Mouse (Mus musculus) MEL (cell line): ENCODE results near the gene Usf2. TPM values are rescaled to one million over a fixed set of nuclear protein-coding genes. Genes with fewer than 3 reads are reported as not detected.

Experiments used
- DNase-seq: peaks from one replicate; pipeline ENCODE4 v3.0.0; 2011; ENCODE audit warnings: low read depth, low spot score
- H3K27ac ChIP-seq: 2 replicates; pipeline ENCODE4 v1.5.1; 2012; ENCODE audit warnings: low read depth, mild to moderate bottlenecking, control low read depth, low read length, moderate library complexity; ENCODE audit not compliant: control insufficient read depth
- H3K27me3 ChIP-seq, 2 experiments: fragments of 150-350 bp in 1 of 2; sonication (generic) in 1 of 2; 2 replicates each; pipeline ENCODE4 v1.6.1; 2012; ENCODE audit warnings: low read length in 2 of 2, mild to moderate bottlenecking in 2 of 2, improper control_type of control experiment in 1 of 2, moderate library complexity in 1 of 2; ENCODE audit not compliant: insufficient read depth in 2 of 2, control insufficient read depth in 1 of 2
- H3K36me3 ChIP-seq, 2 experiments: 2 replicates each; pipeline ENCODE4 v1.6.1; 2012 to 2014; ENCODE audit warnings: low read length in 2 of 2, improper control_type of control experiment in 1 of 2, inconsistent platforms in 1 of 2, mild to moderate bottlenecking in 1 of 2; ENCODE audit not compliant: insufficient read depth in 2 of 2, control insufficient read depth in 1 of 2
- H3K4me1 ChIP-seq, 2 experiments: fragments of 150-350 bp in 1 of 2; sonication (generic) in 1 of 2; 2 replicates each; pipeline ENCODE4 v1.6.1; 2012; ENCODE audit warnings: low read length in 2 of 2, improper control_type of control experiment in 1 of 2, mild to moderate bottlenecking in 1 of 2; ENCODE audit not compliant: insufficient read depth in 2 of 2, control insufficient read depth in 1 of 2
- H3K4me3 ChIP-seq, 2 experiments: fragments of 150-350 bp in 1 of 2; sonication (generic) in 1 of 2; 2 replicates each; pipeline ENCODE4 v1.5.1; 2012; ENCODE audit warnings: low read depth in 2 of 2, low read length in 2 of 2, mild to moderate bottlenecking in 2 of 2, moderate library complexity in 2 of 2, control low read depth in 1 of 2, improper control_type of control experiment in 1 of 2; ENCODE audit not compliant: control insufficient read depth in 1 of 2, insufficient read depth in 1 of 2
- H3K79me2 ChIP-seq: 2 replicates; pipeline ENCODE4 v1.6.1; 2012; ENCODE audit warnings: mild to moderate bottlenecking, low read length, moderate library complexity; ENCODE audit not compliant: control insufficient read depth, poor library complexity, insufficient read depth
- H3K9ac ChIP-seq: 2 replicates; pipeline ENCODE4 v1.6.1; 2012; ENCODE audit warnings: low read depth, mild to moderate bottlenecking, control low read depth, low read length, moderate library complexity; ENCODE audit not compliant: control insufficient read depth, poor library complexity, severe bottlenecking
- H3K9me3 ChIP-seq: fragments of 150-350 bp; sonication (generic); replicated peaks from 2 replicates; pipeline ENCODE4 v1.6.1; 2012; ENCODE audit warnings: mild to moderate bottlenecking, low read length, improper control_type of control experiment, moderate library complexity; ENCODE audit not compliant: insufficient read depth
- CTCF ChIP-seq, 3 experiments: IDR thresholded peaks in 2 of 3; conservative IDR thresholded peaks in 1 of 3; 2 replicates each; pipeline ENCODE4 v1.5.1; 2011 to 2012; ENCODE audit warnings: low read length in 3 of 3, low read depth in 2 of 3, mild to moderate bottlenecking in 2 of 3, improper control_type of control experiment in 1 of 3, inconsistent platforms in 1 of 3, mixed read lengths in 1 of 3, moderate library complexity in 1 of 3; ENCODE audit not compliant: control insufficient read depth in 1 of 3, insufficient read depth in 1 of 3, poor library complexity in 1 of 3, severe bottlenecking in 1 of 3
- ELF1 ChIP-seq: IDR thresholded peaks from 2 replicates; pipeline ENCODE4 v1.6.1; 2014; ENCODE audit warnings: low read depth, mild to moderate bottlenecking, inconsistent platforms, low read length, improper control_type of control experiment, moderate library complexity
- GATA1 ChIP-seq: IDR thresholded peaks from 2 replicates; pipeline ENCODE4 v1.6.1; 2011; ENCODE audit warnings: low read depth, low read length, improper control_type of control experiment
- MAX ChIP-seq: IDR thresholded peaks from 2 replicates; pipeline ENCODE4 v1.6.1; 2011; ENCODE audit warnings: low read length, improper control_type of control experiment
- MEF2A ChIP-seq: IDR thresholded peaks from 2 replicates; pipeline ENCODE4 v1.6.1; 2014; ENCODE audit warnings: low read depth, mild to moderate bottlenecking, inconsistent platforms, low read length, improper control_type of control experiment; ENCODE audit not compliant: poor library complexity, insufficient replicate concordance, severe bottlenecking; ENCODE audit errors: extremely low read depth
- POLR2AphosphoS2 ChIP-seq: IDR thresholded peaks from 2 replicates; pipeline ENCODE4 v1.6.1; 2011; ENCODE audit warnings: low read length, improper control_type of control experiment
- SIN3A ChIP-seq: IDR thresholded peaks from 2 replicates; pipeline ENCODE4 v1.6.1; 2012; ENCODE audit warnings: low read length, improper control_type of control experiment, inconsistent platforms
- SMC3 ChIP-seq: IDR thresholded peaks from 2 replicates; pipeline ENCODE4 v1.6.1; 2011; ENCODE audit warnings: low read depth, low read length, improper control_type of control experiment
- TCF12 ChIP-seq: IDR thresholded peaks from 2 replicates; pipeline ENCODE4 v1.6.1; 2014; ENCODE audit warnings: low read depth, mild to moderate bottlenecking, inconsistent platforms, low read length, improper control_type of control experiment, moderate library complexity
- UBTF ChIP-seq: IDR thresholded peaks from 2 replicates; pipeline ENCODE4 v1.6.1; 2012; ENCODE audit warnings: low read depth, mild to moderate bottlenecking, inconsistent platforms, low read length, improper control_type of control experiment, moderate library complexity, borderline replicate concordance; ENCODE audit not compliant: insufficient read depth
- ZMIZ1 ChIP-seq: IDR thresholded peaks from 2 replicates; pipeline ENCODE4 v1.6.1; 2012; ENCODE audit warnings: low read depth, mild to moderate bottlenecking, inconsistent platforms, low read length, improper control_type of control experiment, moderate library complexity
- polyA plus RNA-seq, 2 experiments: library from polyadenylated mRNA; stranded (reverse) in 1 of 2; unstranded in 1 of 2; fragments of >175 nt in 1 of 2; fragments of >200 nt in 1 of 2; gene quantifications; 2 replicates each; pipeline versions ENCODE4 v1.2.1 to v1.2.4; 2012; ENCODE audit warnings: low replicate concordance in 2 of 2, low read depth in 1 of 2; ENCODE audit not compliant: insufficient read length in 2 of 2, insufficient read depth in 1 of 2, missing spikeins in 1 of 2
- total RNA-seq: library from RNA; depleted of rRNA; stranded (reverse); fragments of 300-350 nt; gene quantifications from 2 replicates; pipeline ENCODE4 v1.2.3, GENCODE M21; 2012

The Usf2 gene
- total and polyA plus RNA-seq, 3 experiments: 43.0 to 144 TPM; not detected in 1

- H3K9ac ChIP-seq: no peak overlapping the region
Observed at GRCm38 (mm10) chr7:30959786-30960349, 3.3 kb upstream of the Usf2 start.

GRCm38 (mm10) chr7:30958866-30959487 lies 2.4 kb upstream of the Usf2 start:
- H3K79me2 ChIP-seq: peaks cover 18% of the 10 kb centered on the region
- no peak overlapping the region for H3K9ac ChIP-seq
- H3K36me3 ChIP-seq: peaks cover 0 to 9% of the 10 kb centered on the region in 2 experiments; a peak in 3 of 4 replicates
- H3K27ac ChIP-seq: no peak overlapping the region
- no peak overlapping the region for H3K4me3 ChIP-seq
- no peaks in the 10 kb centered on the region for H3K9me3 ChIP-seq
- no peaks in the 10 kb centered on the region; a peak in 1 of 4 replicates for H3K27me3 ChIP-seq
- peaks cover 0 to 10% of the 10 kb centered on the region in 2 experiments; a peak in 1 of 4 replicates for H3K4me1 ChIP-seq
- no peak for DNase-seq
- 0 out of 2 replicates have a peak, but pooled peaks have one; percentile 42 for TF ChIP-seq POLR2AphosphoS2
- no peak for TF ChIP-seq SMC3
- TF ChIP-seq, all 39 proteins: peak for 1

More at GRCm38 (mm10) chr7:30959786-30960349, 3.3 kb upstream of the Usf2 start:
- peaks cover 0 to 9% of the 10 kb centered on the region in 2 experiments; a peak in 2 of 4 replicates for H3K36me3 ChIP-seq
- no peaks in the 10 kb centered on the region; a peak in 1 of 4 replicates for H3K27me3 ChIP-seq
- no peak for TF ChIP-seq SMC3
- no peak for TF ChIP-seq TCF12
- no peak for TF ChIP-seq GATA1
- no peak for TF ChIP-seq MAX
- TF ChIP-seq CTCF (IDR thresholded peaks at IDR 0.05 in 2 of 3, conservative IDR thresholded peaks at IDR 0.05 in 1 of 3; ENCODE audit: control insufficient read depth in 1 of 3, insufficient read depth in 1 of 3, low read depth in 2 of 3, low read length in 3 of 3, poor library complexity in 1 of 3, severe bottlenecking in 1 of 3): no peak
- TF ChIP-seq ELF1: no peak
- TF ChIP-seq ZMIZ1: no peak
- no peak for TF ChIP-seq SIN3A
- H3K79me2 ChIP-seq: peaks cover 18% of the 10 kb centered on the region
- peaks cover 0 to 9% of the 10 kb centered on the region in 2 experiments; a peak in 1 of 4 replicates for H3K4me1 ChIP-seq
- H3K9me3 ChIP-seq: no peaks in the 10 kb centered on the region
- DNase-seq: no peak
- no peak overlapping the region for H3K4me3 ChIP-seq
- H3K27ac ChIP-seq: no peak overlapping the region

- peak overlapping the region; percentile 90 for H3K27ac ChIP-seq
Observed at GRCm38 (mm10) chr7:30958109-30958865, 1.7 kb upstream of the Usf2 start.

More at GRCm38 (mm10) chr7:30958109-30958865, 1.7 kb upstream of the Usf2 start:
- H3K79me2 ChIP-seq: peaks cover 18% of the 10 kb centered on the region
- DNase-seq: no peak
- TF ChIP-seq MEF2A (no peak), CTCF (IDR thresholded peaks at IDR 0.05 in 2 of 3, conservative IDR thresholded peaks at IDR 0.05 in 1 of 3; ENCODE audit: control insufficient read depth in 1 of 3, insufficient read depth in 1 of 3, low read depth in 2 of 3, low read length in 3 of 3, poor library complexity in 1 of 3, severe bottlenecking in 1 of 3) (no peak), UBTF (no peak)
- TF ChIP-seq, all 39 proteins: peak for 0
- H3K9me3 ChIP-seq: no peaks in the 10 kb centered on the region
- peaks cover 0 to 11% of the 10 kb centered on the region in 2 experiments; a peak in 1 of 4 replicates for H3K4me1 ChIP-seq
- H3K27me3 ChIP-seq: no peaks in the 10 kb centered on the region
- H3K9ac ChIP-seq: peak overlapping the region; percentile 98
- H3K4me3 ChIP-seq: peak overlapping the region; percentile 77 to 94; a peak in 3 of 4 replicates
- peaks cover 2 to 9% of the 10 kb centered on the region in 2 experiments; a peak in 3 of 4 replicates for H3K36me3 ChIP-seq
